Mouse (Mus musculus): Measurements from ENCODE around the gene Gng4.
"Not testable (repeated sequence)": the region's sequence is repeated elsewhere in the genome, so short reads cannot be mapped to it uniquely, and the experiment has no call there.

DNA sequence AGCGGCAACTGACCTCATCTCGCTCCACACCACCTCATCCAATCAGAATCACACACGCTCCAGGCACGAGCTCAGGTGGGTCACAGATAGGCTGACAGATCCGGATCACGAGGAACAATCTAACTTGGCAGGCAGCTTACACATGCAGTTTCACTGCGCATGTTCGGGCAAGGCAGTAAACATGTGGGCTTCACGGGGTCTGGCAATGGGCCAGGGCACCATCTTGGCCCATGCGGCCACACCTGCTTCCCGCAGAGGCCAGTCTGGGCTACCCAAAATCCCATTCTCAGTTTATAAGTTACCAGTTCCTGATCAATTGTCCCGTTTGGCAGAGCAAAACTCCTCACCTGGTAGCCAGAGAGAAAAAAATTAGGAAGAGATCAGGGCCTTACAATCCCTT lies 14.0 kb downstream of the Gng4 start:
- not testable (repeated sequence) for TF ChIP-seq CTCF (conservative IDR thresholded peaks at IDR 0.05; ENCODE audit: insufficient read depth, insufficient read length, low read depth, low read length); POLR2A (IDR thresholded peaks at IDR 0.05; ENCODE audit: low read depth, low read length)

Data from kidney, adult 2 months (tissue).